Comparison of ENCODE assay signal across 1 mouse cellular context in the genomic region with DNA sequence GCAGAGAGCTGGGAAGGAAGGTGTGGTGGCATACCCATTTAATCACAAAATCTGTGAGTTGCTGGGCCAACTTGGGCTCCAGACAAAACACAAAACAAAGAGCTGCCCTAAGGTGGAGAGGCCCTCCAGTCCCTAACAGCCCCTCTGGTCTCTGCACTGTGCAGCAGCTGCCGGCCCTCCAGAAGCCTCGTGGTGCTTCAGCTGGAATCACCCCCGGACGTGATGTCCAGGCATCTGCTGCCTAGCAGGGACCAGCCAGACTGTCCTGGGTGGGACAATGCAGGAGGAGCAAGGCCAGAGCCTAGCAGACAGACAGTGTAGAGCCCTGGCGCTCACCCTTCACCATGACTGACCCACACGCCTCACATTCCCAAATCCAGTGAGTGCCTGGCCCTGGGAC.
TF ChIP-seq lines count a peak whose summit lies in the region.

No protein-coding gene starts in this region.

TF ChIP-seq in myocyte, 11 proteins besides CTCF, POLR2A, EP300 and RAD21 (continued from another document):
- TF ChIP-seq MYOG (IDR thresholded peaks at IDR 0.05; ENCODE audit: control insufficient read depth in 1 of 3, insufficient read depth in 1 of 3, insufficient read length in 2 of 3, low read depth in 2 of 3) (peak in 2 of 3 experiments; percentile 29 to 81), REST (IDR thresholded peaks at IDR 0.05; ENCODE audit: insufficient read depth, insufficient read length) (no peak)
TF ChIP-seq in myocyte: peak in this region for 2.
